Mouse (Mus musculus): Measurements from ENCODE around the gene Agbl2. TPM values are rescaled to one million over a fixed set of nuclear protein-coding genes. Genes with fewer than 3 reads are reported as not detected.

Gene Agbl2
- total and polyA plus RNA-seq, 2 experiments, result 0.05 TPM; not detected in 1

GRCm38 (mm10) chr2:90788126-90788525 is 5.6 kb downstream of the Agbl2 start:
- no peaks in the 10 kb centered on the region for H3K4me1 ChIP-seq (ENCODE audit: control insufficient read depth, insufficient read depth, low read length)
- no peak for DNase-seq (ENCODE audit: extremely low read depth, low read depth, low spot score)
- 90% methylated on average over 2 of the region's 2 CpGs for WGBS
- H3K79me2 ChIP-seq (ENCODE audit: control insufficient read depth, insufficient read depth, low read length), result no peaks in the 10 kb centered on the region
- no peak overlapping the region for H3K4me3 ChIP-seq (ENCODE audit: insufficient read depth, low read depth, low read length)
- H3K27me3 ChIP-seq (ENCODE audit: control insufficient read depth, insufficient read depth, low read length), result no peaks in the 10 kb centered on the region
- no peak overlapping the region for H3K27ac ChIP-seq (replicated peaks; ENCODE audit: insufficient read depth, low read depth, low read length)
- no peak overlapping the region for H3K9ac ChIP-seq (ENCODE audit: low read depth, low read length)
- no peak for TF ChIP-seq CTCF (IDR thresholded peaks at IDR 0.05; ENCODE audit: low read depth, low read length)
- TF ChIP-seq POLR2A (IDR thresholded peaks at IDR 0.05; ENCODE audit: extremely low read depth, insufficient read depth, low read length), result no peak
- H3K36me3 ChIP-seq (ENCODE audit: control insufficient read depth, insufficient read depth, low read length), result no peaks in the 10 kb centered on the region

- no peaks in the 10 kb centered on the region for H3K36me3 ChIP-seq (ENCODE audit: control insufficient read depth, insufficient read depth, low read length)
- H3K4me1 ChIP-seq (ENCODE audit: control insufficient read depth, insufficient read depth, low read length), result no peaks in the 10 kb centered on the region
- no peak for DNase-seq (ENCODE audit: extremely low read depth, low read depth, low spot score)
- no peaks in the 10 kb centered on the region for H3K79me2 ChIP-seq (ENCODE audit: control insufficient read depth, insufficient read depth, low read length)
- no peak overlapping the region for H3K4me3 ChIP-seq (ENCODE audit: insufficient read depth, low read depth, low read length)
- 85% methylated on average over 6 of the region's 6 CpGs for WGBS
- no peak overlapping the region for H3K9ac ChIP-seq (ENCODE audit: low read depth, low read length)
- no peaks in the 10 kb centered on the region; the same call in 1 of the 2 replicates for H3K27me3 ChIP-seq (ENCODE audit: control insufficient read depth, insufficient read depth, low read length)
- no peak overlapping the region for H3K27ac ChIP-seq (replicated peaks; ENCODE audit: insufficient read depth, low read depth, low read length)
- TF ChIP-seq CTCF (IDR thresholded peaks at IDR 0.05; ENCODE audit: low read depth, low read length) (no peak), POLR2A (IDR thresholded peaks at IDR 0.05; ENCODE audit: extremely low read depth, insufficient read depth, low read length) (no peak)
These were observed 26.0 kb downstream of the Agbl2 start for GRCm38 (mm10) chr2:90808241-90809126.

GRCm38 (mm10) chr2:90810751-90811150 is 28.2 kb downstream of the Agbl2 start:
- H3K27ac ChIP-seq (replicated peaks; ENCODE audit: insufficient read depth, low read depth, low read length), result no peak overlapping the region
- no peaks in the 10 kb centered on the region for H3K27me3 ChIP-seq (ENCODE audit: control insufficient read depth, insufficient read depth, low read length)
- WGBS, result 89% methylated on average over 8 of the region's 8 CpGs
- no peak overlapping the region for H3K9ac ChIP-seq (ENCODE audit: low read depth, low read length)
- H3K36me3 ChIP-seq (ENCODE audit: control insufficient read depth, insufficient read depth, low read length), result no peaks in the 10 kb centered on the region
- H3K4me1 ChIP-seq (ENCODE audit: control insufficient read depth, insufficient read depth, low read length), result no peaks in the 10 kb centered on the region
- H3K79me2 ChIP-seq (ENCODE audit: control insufficient read depth, insufficient read depth, low read length), result no peaks in the 10 kb centered on the region
- H3K4me3 ChIP-seq (ENCODE audit: insufficient read depth, low read depth, low read length), result no peak overlapping the region
- no peak for DNase-seq (ENCODE audit: extremely low read depth, low read depth, low spot score)
- TF ChIP-seq CTCF (IDR thresholded peaks at IDR 0.05; ENCODE audit: low read depth, low read length), result no peak
- no peak for TF ChIP-seq POLR2A (IDR thresholded peaks at IDR 0.05; ENCODE audit: extremely low read depth, insufficient read depth, low read length)

- WGBS, result 84% methylated on average over 2 of the region's 2 CpGs
- no peaks in the 10 kb centered on the region for H3K4me1 ChIP-seq (ENCODE audit: control insufficient read depth, insufficient read depth, low read length)
- H3K4me3 ChIP-seq (ENCODE audit: insufficient read depth, low read depth, low read length), result no peak overlapping the region
- no peak overlapping the region for H3K9ac ChIP-seq (ENCODE audit: low read depth, low read length)
- H3K36me3 ChIP-seq (ENCODE audit: control insufficient read depth, insufficient read depth, low read length), result no peaks in the 10 kb centered on the region
- TF ChIP-seq POLR2A (IDR thresholded peaks at IDR 0.05; ENCODE audit: extremely low read depth, insufficient read depth, low read length) (no peak), CTCF (IDR thresholded peaks at IDR 0.05; ENCODE audit: low read depth, low read length) (no peak)
- DNase-seq (ENCODE audit: extremely low read depth, low read depth, low spot score), result no peak
- H3K27ac ChIP-seq (replicated peaks; ENCODE audit: insufficient read depth, low read depth, low read length), result no peak overlapping the region
- no peaks in the 10 kb centered on the region for H3K79me2 ChIP-seq (ENCODE audit: control insufficient read depth, insufficient read depth, low read length)
- H3K27me3 ChIP-seq (ENCODE audit: control insufficient read depth, insufficient read depth, low read length), result no peaks in the 10 kb centered on the region
These were observed 32.7 kb downstream of the Agbl2 start for GRCm38 (mm10) chr2:90815266-90815665.

GRCm38 (mm10) chr2:90816144-90816543 is 33.6 kb downstream of the Agbl2 start:
- Histone ChIP-seq H3K9ac (ENCODE audit: low read depth, low read length) (no peak overlapping the region), H3K36me3 (ENCODE audit: control insufficient read depth, insufficient read depth, low read length) (no peaks in the 10 kb centered on the region), H3K27ac (replicated peaks; ENCODE audit: insufficient read depth, low read depth, low read length) (no peak overlapping the region), H3K4me3 (ENCODE audit: insufficient read depth, low read depth, low read length) (no peak overlapping the region), H3K4me1 (ENCODE audit: control insufficient read depth, insufficient read depth, low read length) (no peaks in the 10 kb centered on the region), H3K27me3 (ENCODE audit: control insufficient read depth, insufficient read depth, low read length) (no peaks in the 10 kb centered on the region), H3K79me2 (ENCODE audit: control insufficient read depth, insufficient read depth, low read length) (no peaks in the 10 kb centered on the region)
- WGBS, result 87% methylated on average over 4 of the region's 4 CpGs
- TF ChIP-seq POLR2A (IDR thresholded peaks at IDR 0.05; ENCODE audit: extremely low read depth, insufficient read depth, low read length), result no peak
- TF ChIP-seq CTCF (IDR thresholded peaks at IDR 0.05; ENCODE audit: low read depth, low read length), result no peak
- no peak for DNase-seq (ENCODE audit: extremely low read depth, low read depth, low spot score)

- Histone ChIP-seq H3K79me2 (ENCODE audit: control insufficient read depth, insufficient read depth, low read length) (no peaks in the 10 kb centered on the region), H3K4me1 (ENCODE audit: control insufficient read depth, insufficient read depth, low read length) (no peaks in the 10 kb centered on the region), H3K4me3 (ENCODE audit: insufficient read depth, low read depth, low read length) (no peak overlapping the region), H3K36me3 (ENCODE audit: control insufficient read depth, insufficient read depth, low read length) (no peaks in the 10 kb centered on the region), H3K27ac (replicated peaks; ENCODE audit: insufficient read depth, low read depth, low read length) (no peak overlapping the region), H3K27me3 (ENCODE audit: control insufficient read depth, insufficient read depth, low read length) (no peaks in the 10 kb centered on the region), H3K9ac (ENCODE audit: low read depth, low read length) (no peak overlapping the region)
- DNase-seq (ENCODE audit: extremely low read depth, low read depth, low spot score), result no peak
- WGBS, result 89% methylated on average over 3 of the region's 3 CpGs
- TF ChIP-seq POLR2A (IDR thresholded peaks at IDR 0.05; ENCODE audit: extremely low read depth, insufficient read depth, low read length) (no peak), CTCF (IDR thresholded peaks at IDR 0.05; ENCODE audit: low read depth, low read length) (no peak)
These were observed 36.2 kb downstream of the Agbl2 start for GRCm38 (mm10) chr2:90818710-90819109.
